Mouse (Mus musculus): ENCODE results near the gene Ints2. TPM values are rescaled to one million over a fixed set of nuclear protein-coding genes. Genes with fewer than 3 reads are reported as not detected.
"Not testable (repeated sequence)": the region's sequence is repeated elsewhere in the genome, so short reads cannot be mapped to it uniquely, and the experiment has no call there.

The Ints2 gene
- polyA plus RNA-seq (2015; fragmentation: Nextera tagmentation; extraction: Ambion mirVana), result 16.0 and 20.1 TPM in 2 replicates

DNA sequence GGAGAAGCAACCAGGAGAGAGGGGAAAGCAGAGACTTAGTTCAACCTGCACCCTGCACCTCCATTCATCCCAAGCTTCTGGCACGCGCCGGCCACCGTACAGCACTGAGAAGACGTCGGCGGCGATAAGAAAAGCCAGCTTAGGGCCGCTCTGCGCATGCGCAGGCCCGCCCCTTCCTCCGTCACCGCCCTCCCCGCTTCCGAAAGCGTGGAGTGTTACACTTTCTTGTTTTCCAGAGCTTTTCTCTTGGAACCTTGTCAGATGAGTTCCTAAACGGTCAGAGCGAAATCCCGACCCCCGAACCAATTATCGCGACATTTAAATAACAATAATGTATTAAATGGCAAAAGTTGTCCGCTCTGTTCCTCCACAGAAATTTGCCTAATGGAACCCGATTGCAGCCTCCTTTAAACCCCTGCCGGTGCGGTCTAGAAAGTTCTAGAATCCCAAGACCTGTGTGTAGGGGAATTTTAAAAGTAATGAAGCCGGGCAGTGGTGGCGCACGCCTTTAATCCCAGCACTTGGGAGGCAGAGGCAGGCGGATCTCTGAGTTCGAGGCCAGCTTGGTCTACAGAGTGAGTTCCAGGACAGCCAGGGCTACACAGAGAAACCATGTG, at the start of gene Ints2:
Ints2 (minus strand) TSS at position 116 of the 617 bp plus-strand sequence.
- WGBS, result 6% methylated on average over 32 of the region's 32 CpGs
- no peaks in the 10 kb centered on the region for H3K36me3 ChIP-seq (ENCODE audit: control insufficient read depth, insufficient read depth, low read length)
- H3K27me3 ChIP-seq (replicated peaks; ENCODE audit: control insufficient read depth, insufficient read depth, low read length), result no peaks in the 10 kb centered on the region
- H3K9me3 ChIP-seq (ENCODE audit: control insufficient read depth, low read length), result no peaks in the 10 kb centered on the region
- peak; percentile 94 for ATAC-seq
- H3K4me3 ChIP-seq (ENCODE audit: low read length), result peak within 1 kb of the TSS; percentile 76
- peak within 1 kb of the TSS; percentile 92 for H3K9ac ChIP-seq (ENCODE audit: low read depth, low read length)
- H3K27ac ChIP-seq (ENCODE audit: low read length), result peak within 1 kb of the TSS; percentile 68
- peak within 1 kb of the TSS; percentile 77 for H3K4me2 ChIP-seq (ENCODE audit: low read depth, low read length)
- peaks cover 6% of the 10 kb centered on the region for H3K4me1 ChIP-seq (ENCODE audit: control insufficient read depth, insufficient read depth, low read length)

- H3K4me3 ChIP-seq (ENCODE audit: low read length); H3K36me3 ChIP-seq (ENCODE audit: control insufficient read depth, insufficient read depth, low read length); H3K4me1 ChIP-seq (ENCODE audit: control insufficient read depth, insufficient read depth, low read length); H3K9me3 ChIP-seq (ENCODE audit: control insufficient read depth, low read length); H3K4me2 ChIP-seq (ENCODE audit: low read depth, low read length); H3K27ac ChIP-seq (ENCODE audit: low read length); ATAC-seq; H3K9ac ChIP-seq (ENCODE audit: low read depth, low read length); H3K27me3 ChIP-seq (replicated peaks; ENCODE audit: control insufficient read depth, insufficient read depth, low read length): not testable (repeated sequence)
- 93% methylated on average over 10 of the region's 10 CpGs for WGBS
Observed at GRCm38 (mm10) chr11:86292201-86292600, 34.8 kb upstream of the Ints2 start.

DNA sequence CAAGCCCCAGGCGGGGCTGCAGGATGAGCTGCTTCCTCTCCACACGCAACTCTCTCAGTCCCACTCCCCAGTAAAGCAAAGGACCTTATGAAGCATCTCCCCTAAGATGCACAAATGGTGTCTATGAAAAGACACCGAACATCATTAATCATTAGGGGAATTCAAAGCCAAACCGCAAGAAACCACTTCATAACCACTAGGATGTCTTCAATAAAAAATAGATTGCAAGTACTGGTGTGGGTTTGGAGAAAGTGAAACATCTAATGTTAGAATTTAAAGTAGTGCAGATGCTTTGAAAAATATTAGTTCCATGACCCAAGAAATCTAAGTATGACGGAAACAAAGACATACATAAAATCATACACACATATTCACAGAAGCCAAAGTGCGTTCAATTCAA, 34.3 kb upstream of the Ints2 start:
- no peaks in the 10 kb centered on the region for H3K27me3 ChIP-seq (replicated peaks; ENCODE audit: control insufficient read depth, insufficient read depth, low read length)
- no peak for ATAC-seq
- peaks cover 5% of the 10 kb centered on the region; the same call in 1 of the 2 replicates for H3K36me3 ChIP-seq (ENCODE audit: control insufficient read depth, insufficient read depth, low read length)
- WGBS, result 90% methylated on average over 6 of the region's 6 CpGs
- no peaks in the 10 kb centered on the region for H3K9me3 ChIP-seq (ENCODE audit: control insufficient read depth, low read length)
- H3K4me1 ChIP-seq (ENCODE audit: control insufficient read depth, insufficient read depth, low read length), result no peaks in the 10 kb centered on the region
- no peak overlapping the region for H3K27ac ChIP-seq (ENCODE audit: low read length)
- no peak overlapping the region for H3K9ac ChIP-seq (ENCODE audit: low read depth, low read length)
- H3K4me2 ChIP-seq (ENCODE audit: low read depth, low read length), result no peak overlapping the region
- no peak overlapping the region for H3K4me3 ChIP-seq (ENCODE audit: low read length)

- Histone ChIP-seq H3K4me3 (ENCODE audit: low read length) (no peak overlapping the region), H3K4me2 (ENCODE audit: low read depth, low read length) (no peak overlapping the region), H3K27me3 (replicated peaks; ENCODE audit: control insufficient read depth, insufficient read depth, low read length) (no peaks in the 10 kb centered on the region), H3K9me3 (ENCODE audit: control insufficient read depth, low read length) (no peaks in the 10 kb centered on the region), H3K27ac (ENCODE audit: low read length) (no peak overlapping the region), H3K9ac (ENCODE audit: low read depth, low read length) (no peak overlapping the region), H3K36me3 (ENCODE audit: control insufficient read depth, insufficient read depth, low read length) (peaks cover 10% of the 10 kb centered on the region; the same call in 1 of the 2 replicates), H3K4me1 (ENCODE audit: control insufficient read depth, insufficient read depth, low read length) (no peaks in the 10 kb centered on the region)
- WGBS, result 79% methylated on average over 8 of the region's 8 CpGs
- peak; percentile 44; the same call in 1 of the 2 replicates for ATAC-seq
Observed at GRCm38 (mm10) chr11:86285729-86286128, 28.4 kb upstream of the Ints2 start.

GRCm38 (mm10) chr11:86278442-86279102, 21.2 kb upstream of the Ints2 start:
- Histone ChIP-seq H3K9ac (ENCODE audit: low read depth, low read length) (no peak overlapping the region), H3K4me3 (ENCODE audit: low read length) (no peak overlapping the region), H3K36me3 (ENCODE audit: control insufficient read depth, insufficient read depth, low read length) (0 out of 2 replicates have a peak, but pooled peaks cover 3% of the 10 kb centered on the region), H3K4me2 (ENCODE audit: low read depth, low read length) (no peak overlapping the region), H3K27me3 (replicated peaks; ENCODE audit: control insufficient read depth, insufficient read depth, low read length) (no peaks in the 10 kb centered on the region), H3K27ac (ENCODE audit: low read length) (no peak overlapping the region), H3K4me1 (ENCODE audit: control insufficient read depth, insufficient read depth, low read length) (no peaks in the 10 kb centered on the region), H3K9me3 (ENCODE audit: control insufficient read depth, low read length) (no peaks in the 10 kb centered on the region)
- 94% methylated on average over 6 of the region's 6 CpGs for WGBS
- ATAC-seq, result no peak

DNA sequence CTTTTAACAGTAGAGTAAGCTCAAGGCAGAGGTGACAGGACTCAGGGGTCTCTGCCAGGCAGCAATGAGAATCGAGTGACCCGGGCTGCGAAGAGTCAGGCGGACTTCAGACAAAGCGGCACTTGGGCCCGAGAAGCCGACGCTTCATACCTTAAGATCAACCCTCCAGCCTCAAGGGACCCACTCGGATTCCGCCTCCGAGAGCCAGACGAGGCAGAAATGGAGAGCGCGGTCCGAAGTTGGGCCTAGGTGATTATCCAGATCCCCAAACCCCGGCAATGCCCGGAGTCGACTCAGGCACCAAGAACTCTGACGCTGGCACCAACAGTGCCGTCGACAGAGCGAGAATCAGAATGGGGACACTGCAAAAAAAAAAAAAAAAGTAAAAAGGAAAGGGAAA, 321 bp downstream of the Ints2 start:
- Histone ChIP-seq H3K36me3 (ENCODE audit: control insufficient read depth, insufficient read depth, low read length) (no peaks in the 10 kb centered on the region), H3K9me3 (ENCODE audit: control insufficient read depth, low read length) (no peaks in the 10 kb centered on the region), H3K4me3 (ENCODE audit: low read length) (peak overlapping the region; percentile 76), H3K9ac (ENCODE audit: low read depth, low read length) (peak overlapping the region; percentile 92), H3K27me3 (replicated peaks; ENCODE audit: control insufficient read depth, insufficient read depth, low read length) (no peaks in the 10 kb centered on the region), H3K4me2 (ENCODE audit: low read depth, low read length) (peak overlapping the region; percentile 77), H3K27ac (ENCODE audit: low read length) (peak overlapping the region; percentile 68), H3K4me1 (ENCODE audit: control insufficient read depth, insufficient read depth, low read length) (peaks cover 6% of the 10 kb centered on the region)
- ATAC-seq, result peak; percentile 66
- WGBS, result under 1% methylated on average over 22 of the region's 22 CpGs

DNA sequence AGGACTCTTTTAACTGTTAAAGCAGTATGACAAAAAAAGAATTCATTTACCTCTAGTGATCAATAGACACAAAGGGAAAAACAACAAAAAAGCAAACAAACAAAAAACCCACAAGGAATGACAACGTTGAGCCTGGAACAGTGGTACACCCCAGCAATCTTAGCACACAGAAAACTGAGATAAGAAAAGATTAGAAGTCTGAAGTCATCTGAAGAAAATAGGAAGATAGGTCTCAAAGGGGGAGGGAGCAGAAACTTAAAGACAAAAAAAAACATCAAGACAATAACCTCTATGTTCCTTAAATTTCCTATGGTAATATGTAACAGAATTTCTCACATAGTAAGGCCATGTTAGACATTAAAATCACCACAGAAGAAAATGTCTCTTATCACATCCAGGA, 4.0 kb downstream of the Ints2 start:
- H3K4me2 ChIP-seq (ENCODE audit: low read depth, low read length), result no peak overlapping the region
- H3K27me3 ChIP-seq (replicated peaks; ENCODE audit: control insufficient read depth, insufficient read depth, low read length), result no peaks in the 10 kb centered on the region
- H3K9ac ChIP-seq (ENCODE audit: low read depth, low read length), result no peak overlapping the region
- no peaks in the 10 kb centered on the region for H3K9me3 ChIP-seq (ENCODE audit: control insufficient read depth, low read length)
- H3K4me1 ChIP-seq (ENCODE audit: control insufficient read depth, insufficient read depth, low read length), result peaks cover 6% of the 10 kb centered on the region
- H3K27ac ChIP-seq (ENCODE audit: low read length), result no peak overlapping the region
- WGBS, result 69% methylated on average over 1 of the region's 1 CpGs
- ATAC-seq, result no peak
- H3K4me3 ChIP-seq (ENCODE audit: low read length), result no peak overlapping the region
- H3K36me3 ChIP-seq (ENCODE audit: control insufficient read depth, insufficient read depth, low read length), result peaks cover 4% of the 10 kb centered on the region; the same call in 1 of the 2 replicates

DNA sequence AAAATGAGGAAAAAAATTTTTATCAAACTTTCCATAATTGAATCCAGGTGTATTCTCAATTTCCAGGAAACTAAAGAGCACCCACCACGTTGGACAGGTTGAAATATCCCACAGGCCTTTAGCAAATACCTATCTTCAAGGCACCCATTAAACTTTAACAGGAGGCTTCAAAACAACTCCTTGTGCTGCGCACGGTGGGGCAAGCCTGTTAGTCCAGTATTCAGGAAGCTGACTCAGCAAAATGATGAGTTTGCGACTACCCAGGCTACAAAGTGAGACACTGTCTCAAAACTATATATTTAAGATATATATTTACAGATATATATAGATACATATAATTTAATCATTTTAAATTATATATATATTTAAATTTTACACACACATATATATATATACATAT, 24.9 kb downstream of the Ints2 start:
- H3K9me3 ChIP-seq (ENCODE audit: control insufficient read depth, low read length), result no peaks in the 10 kb centered on the region
- H3K36me3 ChIP-seq (ENCODE audit: control insufficient read depth, insufficient read depth, low read length), result peaks cover 3% of the 10 kb centered on the region; the same call in 1 of the 2 replicates
- H3K4me3 ChIP-seq (ENCODE audit: low read length), result no peak overlapping the region
- 61% methylated on average over 4 of the region's 4 CpGs for WGBS
- no peak overlapping the region for H3K27ac ChIP-seq (ENCODE audit: low read length)
- no peak for ATAC-seq
- H3K4me1 ChIP-seq (ENCODE audit: control insufficient read depth, insufficient read depth, low read length), result no peaks in the 10 kb centered on the region
- H3K4me2 ChIP-seq (ENCODE audit: low read depth, low read length), result no peak overlapping the region
- no peaks in the 10 kb centered on the region for H3K27me3 ChIP-seq (replicated peaks; ENCODE audit: control insufficient read depth, insufficient read depth, low read length)
- no peak overlapping the region for H3K9ac ChIP-seq (ENCODE audit: low read depth, low read length)

- WGBS, result 93% methylated on average over 13 of the region's 13 CpGs
- Histone ChIP-seq H3K9ac (ENCODE audit: low read depth, low read length) (no peak overlapping the region), H3K4me1 (ENCODE audit: control insufficient read depth, insufficient read depth, low read length) (no peaks in the 10 kb centered on the region), H3K36me3 (ENCODE audit: control insufficient read depth, insufficient read depth, low read length) (peaks cover 3% of the 10 kb centered on the region; the same call in 1 of the 2 replicates), H3K27ac (ENCODE audit: low read length) (no peak overlapping the region), H3K4me2 (ENCODE audit: low read depth, low read length) (no peak overlapping the region), H3K9me3 (ENCODE audit: control insufficient read depth, low read length) (no peaks in the 10 kb centered on the region), H3K4me3 (ENCODE audit: low read length) (no peak overlapping the region), H3K27me3 (replicated peaks; ENCODE audit: control insufficient read depth, insufficient read depth, low read length) (no peaks in the 10 kb centered on the region)
- ATAC-seq, result no peak
Observed at GRCm38 (mm10) chr11:86231781-86232350, 25.5 kb downstream of the Ints2 start.

Measured in intestine, embryonic 16.5 days (tissue).